Mouse (Mus musculus): ENCODE data around the gene Arx.

Arx gene

GRCm38 (mm10) chrX:93321336-93321735, 35.1 kb downstream of the Arx start:
- no peak for DNase-seq (ENCODE audit: inconsistent age in 2 of 2, low spot score in 1 of 2)

Measured in adrenal gland, adult (tissue).